Mouse (Mus musculus) liver (tissue): ENCODE measurements at regions not wholly inside any gene's neighbourhood (a gene's known extent, or its start where the extent isn't known, plus 50 kb on each side); places are given as distances from the start of the nearest gene placed in this dataset.

Experiments used
- DNase-seq: peaks from one replicate; pipeline ENCODE4 v3.0.0-alpha.2; 2020; ENCODE audit warnings: mixed read lengths

DNA sequence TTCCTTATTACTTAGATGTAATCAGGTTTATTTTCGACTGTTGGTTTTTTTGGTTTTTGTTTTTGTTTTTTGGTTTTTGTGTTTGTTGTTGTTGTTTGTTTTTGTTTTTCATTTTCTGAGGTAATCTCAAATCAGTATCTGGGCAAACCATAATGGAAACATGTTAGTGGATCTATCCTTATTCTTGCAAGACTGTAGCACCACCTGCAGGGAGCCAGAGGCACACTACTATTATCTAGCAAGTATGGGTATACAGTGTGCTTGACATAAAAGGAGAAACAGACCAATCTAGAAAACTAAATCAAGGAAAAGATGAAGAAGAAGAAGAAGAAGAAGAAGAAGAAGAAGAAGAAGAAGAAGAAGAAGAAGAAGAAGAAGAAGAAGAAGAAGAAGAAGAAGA, 552.4 kb downstream of the Rfpl4b start:
- DNase-seq = no peak

GRCm38 (mm10) chr10:38265564-38265963, 556.0 kb downstream of the Rfpl4b start:
- no peak for DNase-seq

- DNase-seq = no peak
Measured at GRCm38 (mm10) chr10:38246821-38247220, 574.8 kb downstream of the Rfpl4b start.
